Mouse (Mus musculus): Measurements from ENCODE around the gene Cpt1a.

GRCm38 (mm10) chr19:3344636-3345544 is 22.8 kb downstream of the Cpt1a start:
- TF ChIP-seq CTCF (IDR thresholded peaks at IDR 0.05; ENCODE audit: borderline replicate concordance, extremely low read depth, insufficient read depth, insufficient read length) (no peak), POLR2A (IDR thresholded peaks at IDR 0.05; ENCODE audit: borderline replicate concordance, extremely low read depth, insufficient read depth, insufficient read length, poor library complexity, severe bottlenecking) (no peak)

Data from brain, embryonic 14.5 days (tissue).